Mouse (Mus musculus): Measurements from ENCODE around the gene Gm10750. TPM values are rescaled to one million over a fixed set of nuclear protein-coding genes. Genes with fewer than 3 reads are reported as not detected.
"Not testable (repeated sequence)": the region's sequence is repeated elsewhere in the genome, so short reads cannot be mapped to it uniquely, and the experiment has no call there.

The Gm10750 gene
- total RNA-seq (2022): not detected

DNA sequence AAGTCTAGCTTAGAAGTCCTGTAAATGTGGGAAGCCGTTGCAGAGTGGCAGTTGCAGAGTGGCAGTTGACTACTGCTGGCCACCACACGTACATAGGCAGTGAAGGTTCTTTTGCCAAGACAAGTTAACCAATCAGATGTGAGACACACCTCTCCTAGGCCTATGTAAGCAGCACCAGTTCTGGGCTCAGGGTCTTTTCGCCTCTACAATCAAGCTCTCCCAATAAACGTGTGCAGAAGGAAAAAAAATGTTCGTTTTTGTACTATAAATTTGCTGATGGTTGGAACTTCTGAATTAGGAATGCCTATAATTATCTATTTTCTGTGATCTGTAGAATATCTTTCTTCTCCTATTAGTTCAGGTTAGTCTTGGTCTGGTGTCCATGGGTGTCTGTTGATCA is at the start of gene Gm10750:
TSS of gene Gm10750 (minus strand) at position 101 of the 400 bp plus-strand sequence.
- not testable (repeated sequence) for DNase-seq

DNA sequence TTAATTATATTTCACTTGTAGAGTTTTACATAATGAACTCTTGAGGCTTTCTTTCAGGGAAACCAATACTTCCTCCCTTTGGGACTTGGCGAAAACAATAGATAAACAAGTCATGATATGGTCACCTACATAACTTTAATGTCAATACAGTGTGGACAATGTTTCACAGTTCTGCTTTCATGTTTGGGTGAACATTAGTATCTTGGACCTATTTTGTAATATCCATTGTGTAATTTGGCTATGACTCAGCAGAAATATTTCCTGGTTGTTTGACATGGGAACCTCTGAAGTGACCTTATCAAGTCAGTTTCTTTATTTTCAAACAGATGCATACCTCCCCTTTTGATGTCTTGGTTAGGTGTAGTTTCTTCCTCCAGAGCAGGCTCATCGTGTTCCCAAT is 12.2 kb downstream of the Gm10750 start:
- no peak for DNase-seq

DNA sequence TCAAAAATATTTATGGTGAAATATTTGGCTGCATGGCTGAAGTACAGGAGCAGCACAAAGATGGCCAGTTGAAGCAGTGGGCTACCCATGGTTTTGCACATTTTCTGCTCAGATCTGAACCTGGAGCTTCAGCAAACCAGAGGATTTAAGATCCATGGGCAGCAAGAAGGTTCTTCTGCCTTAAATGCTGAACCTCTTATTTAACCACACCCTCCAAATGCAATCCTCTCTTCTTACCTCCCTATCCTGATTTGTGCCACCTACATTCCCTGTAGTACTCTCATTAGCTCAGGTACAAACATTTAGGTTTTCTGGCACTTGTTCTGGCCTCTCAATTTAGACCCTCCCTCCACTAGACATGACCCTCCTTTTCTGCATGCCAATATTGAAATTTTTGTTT is 13.9 kb downstream of the Gm10750 start, which contains the start of gene Gm1330:
TSS of gene Gm1330 (minus strand) at position 101 of the 400 bp plus-strand sequence.
- no peak for DNase-seq

DNA sequence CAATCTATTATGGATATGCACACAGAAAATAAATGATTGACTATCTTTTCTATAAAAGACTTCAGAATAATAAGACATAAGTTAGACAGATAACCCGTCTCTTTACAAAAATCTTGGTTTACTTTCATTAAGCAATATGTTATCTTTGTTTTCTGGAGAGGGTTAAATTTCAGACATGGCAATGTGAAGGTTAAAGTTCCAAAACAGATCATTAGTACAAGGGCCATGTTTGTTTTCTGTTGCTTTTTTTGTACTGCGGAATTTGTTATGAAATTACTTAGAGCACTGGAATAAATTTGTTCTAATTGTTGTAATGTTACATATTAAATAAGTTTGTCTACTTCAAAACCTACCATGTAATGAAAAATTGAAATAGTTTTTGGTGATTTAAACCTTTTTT is 21.9 kb downstream of the Gm10750 start:
- no peak for DNase-seq

Other genes starting within 250 kb of the Gm10750 start
- gene Cst11, start 245.7 kb downstream of the Gm10750 start, total RNA-seq (2022): not detected
- not detected for gene 8030411F24Rik, start 235.2 kb downstream of the Gm10750 start, total RNA-seq (2022)
- gene Cst12, start 227.9 kb downstream of the Gm10750 start, total RNA-seq (2022): not detected
- 10 to 100 TPM in 2 of 4 experiments, 1 to 10 TPM in 2; 3.0 to 76.8 (median 23.1) TPM for gene Cst8, start 218.5 kb downstream of the Gm10750 start, total RNA-seq (2022)
- gene Cst13, start 197.2 kb downstream of the Gm10750 start, total RNA-seq (2022): under 1 TPM in 1 of 4 experiments, not detected in 3; 0.32 TPM
- not detected for gene Cst9, start 182.1 kb downstream of the Gm10750 start, total RNA-seq (2022)
- gene 9230104L09Rik, start 152.2 kb downstream of the Gm10750 start, total RNA-seq (2022): not detected
- 1,000 to 10,000 TPM in 1 of 4 experiments, 100 to 1,000 TPM in 3; 786 to 1,002 (median 918) TPM for gene Cst3, start 141.5 kb downstream of the Gm10750 start, total RNA-seq (2022)
- gene Gm1330, start 14.0 kb downstream of the Gm10750 start, total RNA-seq (2022): not detected